Mouse (Mus musculus) lung, adult 2 months (tissue): ENCODE measurements around the gene Il18bp.

Source experiments
- CTCF ChIP-seq: fragments of 200-500 bp; IDR thresholded peaks from 2 replicates; pipeline ENCODE4 v1.5.1; 2011; ENCODE audit warnings: mild to moderate bottlenecking, low read length, control low read depth; ENCODE audit not compliant: insufficient read depth
- POLR2A ChIP-seq: fragments of 200-500 bp; IDR thresholded peaks from 2 replicates; pipeline ENCODE4 v1.6.1; 2011; ENCODE audit warnings: low read depth, mild to moderate bottlenecking, control low read depth, low read length, borderline replicate concordance; ENCODE audit errors: extremely low read depth

DNA sequence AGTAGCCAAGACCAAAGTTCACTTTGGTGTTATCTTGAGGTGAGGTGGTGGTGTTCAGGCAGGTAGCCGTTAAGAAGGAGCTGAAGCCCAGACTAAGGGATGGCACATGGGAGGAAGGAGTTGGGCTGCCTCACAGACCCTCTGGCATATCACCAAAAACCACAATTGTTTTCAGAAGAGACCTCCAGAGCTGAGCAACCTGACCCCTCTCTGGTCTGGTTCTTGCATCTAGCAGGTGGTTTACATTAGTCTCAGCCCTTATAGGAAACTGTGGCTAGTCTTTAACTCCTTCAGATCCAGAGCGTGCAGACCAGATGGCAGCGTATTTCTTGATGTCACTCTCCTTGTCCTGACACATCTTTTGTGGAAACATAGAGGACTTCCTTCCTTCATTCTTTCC lies 44.8 kb downstream of the Il18bp start:
- TF ChIP-seq POLR2A: no peak
- no peak for TF ChIP-seq CTCF
